Mouse (Mus musculus) liver (tissue): ENCODE measurements around the gene Vwc2.
A peak's percentile ranks its signal among the peaks of the same experiment; 100 is the strongest.

Experiments
- DNase-seq: peaks from one replicate; pipeline ENCODE4 v3.0.0-alpha.2; 2020; ENCODE audit warnings: mixed read lengths

The Vwc2 gene

GRCm38 (mm10) chr11:11113576-11114233, at the start of gene Vwc2:
Gene Vwc2, plus strand, starts transcription at chr11:11114223.
- peak; percentile 3 for DNase-seq

GRCm38 (mm10) chr11:11088162-11088756, 25.8 kb upstream of the Vwc2 start:
- no peak for DNase-seq

- DNase-seq: no peak
These were observed 16.4 kb upstream of the Vwc2 start for GRCm38 (mm10) chr11:11097606-11098005.

GRCm38 (mm10) chr11:11098282-11098681, 15.7 kb upstream of the Vwc2 start:
- no peak for DNase-seq

- no peak for DNase-seq
These were observed 15.0 kb upstream of the Vwc2 start for GRCm38 (mm10) chr11:11099011-11099410.

- no peak for DNase-seq
These were observed 11.8 kb upstream of the Vwc2 start for GRCm38 (mm10) chr11:11102182-11102581.

- DNase-seq: no peak
These were observed 11.4 kb upstream of the Vwc2 start for GRCm38 (mm10) chr11:11102620-11103019.

- no peak for DNase-seq
These were observed 5.1 kb upstream of the Vwc2 start for GRCm38 (mm10) chr11:11108922-11109321.

GRCm38 (mm10) chr11:11114234-11115030, 409 bp downstream of the Vwc2 start:
- no peak for DNase-seq

GRCm38 (mm10) chr11:11115031-11115647, 1.1 kb downstream of the Vwc2 start:
- no peak for DNase-seq

- DNase-seq: peak; percentile 3
These were observed 1.9 kb downstream of the Vwc2 start for GRCm38 (mm10) chr11:11115648-11116590.

- DNase-seq: no peak
These were observed 2.7 kb downstream of the Vwc2 start for GRCm38 (mm10) chr11:11116736-11117135.

GRCm38 (mm10) chr11:11122866-11123265, 8.8 kb downstream of the Vwc2 start:
- no peak for DNase-seq

- no peak for DNase-seq
These were observed 17.5 kb downstream of the Vwc2 start for GRCm38 (mm10) chr11:11131414-11132077.

GRCm38 (mm10) chr11:11140622-11141021, 26.6 kb downstream of the Vwc2 start:
- DNase-seq: no peak

GRCm38 (mm10) chr11:11152681-11153080, 38.7 kb downstream of the Vwc2 start:
- no peak for DNase-seq

- no peak for DNase-seq
These were observed 57.4 kb downstream of the Vwc2 start for GRCm38 (mm10) chr11:11171396-11171795.

- no peak for DNase-seq
These were observed 61.2 kb downstream of the Vwc2 start for GRCm38 (mm10) chr11:11175259-11175658.

GRCm38 (mm10) chr11:11182705-11183104, 68.7 kb downstream of the Vwc2 start:
- no peak for DNase-seq

- DNase-seq: no peak
These were observed 109.1 kb downstream of the Vwc2 start for GRCm38 (mm10) chr11:11223162-11223561.

GRCm38 (mm10) chr11:11239346-11239745, 125.3 kb downstream of the Vwc2 start:
- peak; percentile 4 for DNase-seq
